ENCODE assay signal across 9 mouse cellular contexts in genomic region chr11:75421375-75422012, GRCm38 (mm10). TPM values are rescaled to one million over a fixed set of nuclear protein-coding genes. Genes with fewer than 3 reads are reported as not detected.
DNase-seq lines count a peak whose midpoint lies in the region; ATAC-seq and TF ChIP-seq lines count a peak whose summit lies in the region.
"Had no signal": no experiment of that assay in that cellular context is flagged by ENCODE, and none has a peak within 500 bp of the region (broad histone marks: within the 10 kb centered on the region; RNA-seq: fewer than 3 reads in every experiment).

No protein-coding gene starts in this region.

- TF ChIP-seq CTCF in lung, embryonic 14.5 days (IDR thresholded peaks at IDR 0.05; ENCODE audit: low read depth): no peak
- no peak for TF ChIP-seq CTCF in lung, adult 2 months (IDR thresholded peaks at IDR 0.05; ENCODE audit: insufficient read depth, low read length)

- H3K4me1 ChIP-seq in lung, embryonic 14.5 days (ENCODE audit: insufficient read depth): no peaks in the 10 kb centered on the region; the same call in 1 of the 2 replicates
- H3K4me1 ChIP-seq in lung, adult 2 months (ENCODE audit: control insufficient read depth, insufficient read depth, low read length): no peaks in the 10 kb centered on the region
- H3K4me1 ChIP-seq in embryonic facial prominence, embryonic 14.5 days (ENCODE audit: control insufficient read depth, insufficient read depth, low read length): peaks cover 25% of the 10 kb centered on the region
- H3K4me1 ChIP-seq in intestine, embryonic 14.5 days (replicated peaks; ENCODE audit: control insufficient read depth, insufficient read depth, low read length): peaks cover 8% of the 10 kb centered on the region; the same call in 1 of the 2 replicates
- H3K4me1 ChIP-seq in neural tube, embryonic 15.5 days: no peaks in the 10 kb centered on the region

- H3K27me3 ChIP-seq in lung, embryonic 14.5 days (ENCODE audit: insufficient read depth, low read length): no peaks in the 10 kb centered on the region
- no peaks in the 10 kb centered on the region for H3K27me3 ChIP-seq in embryonic facial prominence, embryonic 14.5 days (replicated peaks; ENCODE audit: control insufficient read depth, insufficient read depth, low read length)
- H3K27me3 ChIP-seq in intestine, embryonic 14.5 days (replicated peaks; ENCODE audit: control insufficient read depth, insufficient read depth, low read length): no peaks in the 10 kb centered on the region
- no peaks in the 10 kb centered on the region for H3K27me3 ChIP-seq in neural tube, embryonic 15.5 days (replicated peaks)

- H3K9ac ChIP-seq in lung, embryonic 14.5 days: peak overlapping the region; percentile 43
- peak overlapping the region; percentile 67 for H3K9ac ChIP-seq in embryonic facial prominence, embryonic 14.5 days (ENCODE audit: low read depth, low read length)
- H3K9ac ChIP-seq in intestine, embryonic 14.5 days (ENCODE audit: low read length): peak overlapping the region; percentile 37
- no peak overlapping the region for H3K9ac ChIP-seq in neural tube, embryonic 15.5 days (replicated peaks)

- DNase-seq in lung, embryonic 14.5 days: peak; percentile 13
- no peak for DNase-seq in lung, adult 2 months
- DNase-seq in embryonic facial prominence, embryonic 14.5 days (ENCODE audit: low spot score): peak; percentile 83
- DNase-seq in intestine, embryonic 14.5 days (ENCODE audit: low spot score): no peak
- DNase-seq in left cerebral cortex, postnatal 4 days: no peak
- DNase-seq in left cerebral cortex, postnatal 25 days (ENCODE audit: low spot score in 2 of 2): no peak
- no peak for DNase-seq in kidney, adult 18-20 months
- DNase-seq: lung, postnatal 14 days had no signal

- TF ChIP-seq POLR2A in lung, adult 2 months (IDR thresholded peaks at IDR 0.05; ENCODE audit: borderline replicate concordance, extremely low read depth, low read depth, low read length): no peak

- WGBS in lung, embryonic 14.5 days: 47% methylated on average over 6 of the region's 6 CpGs
- WGBS in lung, adult 2 months: 60% methylated on average over 6 of the region's 6 CpGs
- WGBS in embryonic facial prominence, embryonic 14.5 days: 21% methylated on average over 6 of the region's 6 CpGs
- 42% methylated on average over 6 of the region's 6 CpGs for WGBS in intestine, embryonic 14.5 days
- 49% methylated on average over 6 of the region's 6 CpGs for WGBS in neural tube, embryonic 15.5 days

- H3K4me3 ChIP-seq in lung, embryonic 14.5 days (ENCODE audit: low read depth, low read length): peak overlapping the region; percentile 34
- H3K4me3 ChIP-seq in lung, adult 2 months (replicated peaks; ENCODE audit: extremely low read depth, low read depth, low read length): no peak overlapping the region
- H3K4me3 ChIP-seq in embryonic facial prominence, embryonic 14.5 days (ENCODE audit: low read depth, low read length): peak overlapping the region; percentile 52
- peak overlapping the region; percentile 31 for H3K4me3 ChIP-seq in intestine, embryonic 14.5 days (ENCODE audit: low read depth, low read length)
- peak overlapping the region; percentile 20 for H3K4me3 ChIP-seq in neural tube, embryonic 15.5 days (replicated peaks)

- intact Hi-C loops in left cerebral cortex, postnatal 4 days (cut with DNase I): no loop called here
- intact Hi-C loops in left cerebral cortex, postnatal 25 days (cut with DNase I): no loop called here

- H3K9me3 ChIP-seq in lung, embryonic 14.5 days (ENCODE audit: low read depth, low read length): no peaks in the 10 kb centered on the region
- no peaks in the 10 kb centered on the region for H3K9me3 ChIP-seq in embryonic facial prominence, embryonic 14.5 days (ENCODE audit: control insufficient read depth, low read length)
- no peaks in the 10 kb centered on the region for H3K9me3 ChIP-seq in intestine, embryonic 14.5 days (ENCODE audit: control insufficient read depth, low read length)
- no peaks in the 10 kb centered on the region for H3K9me3 ChIP-seq in neural tube, embryonic 15.5 days (replicated peaks)

- H3K36me3 ChIP-seq in lung, embryonic 14.5 days (ENCODE audit: insufficient read depth): no peaks in the 10 kb centered on the region
- H3K36me3 ChIP-seq in embryonic facial prominence, embryonic 14.5 days (ENCODE audit: control insufficient read depth, insufficient read depth, low read length): no peaks in the 10 kb centered on the region
- H3K36me3 ChIP-seq in intestine, embryonic 14.5 days (ENCODE audit: control insufficient read depth, insufficient read depth, low read length): no peaks in the 10 kb centered on the region
- no peaks in the 10 kb centered on the region for H3K36me3 ChIP-seq in neural tube, embryonic 15.5 days

- peak overlapping the region; percentile 59 for H3K4me2 ChIP-seq in lung, embryonic 14.5 days
- H3K4me2 ChIP-seq in embryonic facial prominence, embryonic 14.5 days (ENCODE audit: low read depth, low read length): peak overlapping the region; percentile 63
- H3K4me2 ChIP-seq in intestine, embryonic 14.5 days (ENCODE audit: low read length): peak overlapping the region; percentile 48
- peak overlapping the region; percentile 27; the same call in 1 of the 2 replicates for H3K4me2 ChIP-seq in neural tube, embryonic 15.5 days

- no peak overlapping the region for H3K27ac ChIP-seq in lung, embryonic 14.5 days (ENCODE audit: low read depth)
- H3K27ac ChIP-seq in embryonic facial prominence, embryonic 14.5 days (replicated peaks; ENCODE audit: low read depth, low read length): peak overlapping the region; percentile 79
- H3K27ac ChIP-seq in intestine, embryonic 14.5 days (ENCODE audit: low read depth): no peak overlapping the region
- H3K27ac ChIP-seq in neural tube, embryonic 15.5 days (replicated peaks): no peak overlapping the region

- peak; percentile 38; the same call in 1 of the 2 replicates for ATAC-seq in lung, embryonic 14.5 days (ENCODE audit: insufficient read depth)
- ATAC-seq in embryonic facial prominence, embryonic 14.5 days (ENCODE audit: low read depth): peak; percentile 77
- 0 out of 2 replicates have a peak, but pooled peaks have one; percentile 40 for ATAC-seq in intestine, embryonic 14.5 days (replicated peaks; ENCODE audit: low FRiP score, low TSS enrichment, low read depth)
- no peak for ATAC-seq in neural tube, embryonic 15.5 days (ENCODE audit: low FRiP score)

RNA-seq across cellular contexts. Expression of gene Serpinf1, which starts 1.0 kb away (rescaled TPM):
- polyA plus RNA-seq in lung, embryonic 14.5 days (2014; fragmentation: Nextera tagmentation; extraction: Ambion mirVana): 41.7 and 44.6 TPM in 2 replicates
- polyA plus RNA-seq in lung, adult 2 months (2012; rRNA removed): 96.0 and 110 TPM in 2 replicates
- 354 and 373 TPM in 2 replicates for polyA plus RNA-seq in embryonic facial prominence, embryonic 14.5 days (2014; fragmentation: Nextera tagmentation; extraction: Ambion mirVana)
- polyA plus RNA-seq in intestine, embryonic 14.5 days (2014; fragmentation: Nextera tagmentation; extraction: Ambion mirVana): 42.0 and 47.1 TPM in 2 replicates
- 63.4 and 69.1 TPM in 2 replicates for polyA plus RNA-seq in neural tube, embryonic 15.5 days (2015; fragmentation: Nextera tagmentation; extraction: Ambion mirVana)
- total RNA-seq in left cerebral cortex, postnatal 4 days (2021): 10 to 100 TPM; 15.1 to 19.9 TPM
- total RNA-seq in left cerebral cortex, postnatal 25 days (2021): 10 to 100 TPM; 16.7 to 17.3 TPM

RNA-seq across cellular contexts. Expression of gene Serpinf2, which starts 17.9 kb away (rescaled TPM):
- polyA plus RNA-seq in lung, embryonic 14.5 days (2014; fragmentation: Nextera tagmentation; extraction: Ambion mirVana): 0.24 TPM in 1 of 2 replicates, not detected in the other
- 0.60 and 0.82 TPM in 2 replicates for polyA plus RNA-seq in lung, adult 2 months (2012; rRNA removed)
- not detected in 2 replicates for polyA plus RNA-seq in embryonic facial prominence, embryonic 14.5 days (2014; fragmentation: Nextera tagmentation; extraction: Ambion mirVana)
- 6.8 and 8.4 TPM in 2 replicates for polyA plus RNA-seq in intestine, embryonic 14.5 days (2014; fragmentation: Nextera tagmentation; extraction: Ambion mirVana)
- polyA plus RNA-seq in neural tube, embryonic 15.5 days (2015; fragmentation: Nextera tagmentation; extraction: Ambion mirVana): 0.33 and 1.6 TPM in 2 replicates
- under 1 TPM in 1 of 2 experiments, not detected in 1; 0.26 TPM for total RNA-seq in left cerebral cortex, postnatal 4 days (2021)
- not detected for total RNA-seq in left cerebral cortex, postnatal 25 days (2021)

RNA-seq across cellular contexts. Expression of gene Wdr81, which starts 33.0 kb away (rescaled TPM):
- polyA plus RNA-seq in lung, embryonic 14.5 days (2014; fragmentation: Nextera tagmentation; extraction: Ambion mirVana): 4.1 and 4.6 TPM in 2 replicates
- 27.9 and 29.9 TPM in 2 replicates for polyA plus RNA-seq in lung, adult 2 months (2012; rRNA removed)
- polyA plus RNA-seq in embryonic facial prominence, embryonic 14.5 days (2014; fragmentation: Nextera tagmentation; extraction: Ambion mirVana): 5.7 and 7.0 TPM in 2 replicates
- polyA plus RNA-seq in intestine, embryonic 14.5 days (2014; fragmentation: Nextera tagmentation; extraction: Ambion mirVana): 4.7 and 5.9 TPM in 2 replicates
- 6.3 and 6.6 TPM in 2 replicates for polyA plus RNA-seq in neural tube, embryonic 15.5 days (2015; fragmentation: Nextera tagmentation; extraction: Ambion mirVana)
- 10 to 100 TPM; 17.6 to 19.1 TPM for total RNA-seq in left cerebral cortex, postnatal 4 days (2021)
- total RNA-seq in left cerebral cortex, postnatal 25 days (2021): 10 to 100 TPM; 17.4 to 18.7 TPM

RNA-seq across cellular contexts. Expression of gene Tlcd2, which starts 40.0 kb away (rescaled TPM):
- polyA plus RNA-seq in lung, embryonic 14.5 days (2014; fragmentation: Nextera tagmentation; extraction: Ambion mirVana): 18.0 and 24.2 TPM in 2 replicates
- 15.3 and 29.6 TPM in 2 replicates for polyA plus RNA-seq in lung, adult 2 months (2012; rRNA removed)
- polyA plus RNA-seq in embryonic facial prominence, embryonic 14.5 days (2014; fragmentation: Nextera tagmentation; extraction: Ambion mirVana): 19.1 and 22.7 TPM in 2 replicates
- polyA plus RNA-seq in intestine, embryonic 14.5 days (2014; fragmentation: Nextera tagmentation; extraction: Ambion mirVana): 22.4 and 23.1 TPM in 2 replicates
- 2.4 and 8.5 TPM in 2 replicates for polyA plus RNA-seq in neural tube, embryonic 15.5 days (2015; fragmentation: Nextera tagmentation; extraction: Ambion mirVana)
- under 1 TPM; 0.80 to 0.95 TPM for total RNA-seq in left cerebral cortex, postnatal 4 days (2021)
- under 1 TPM; 0.69 to 0.80 TPM for total RNA-seq in left cerebral cortex, postnatal 25 days (2021)

Comparison
In these comparisons a context has a peak if more than half of its experiments do, and no peak if none do; other contexts are left out.
1. DNase-seq: peak in lung, embryonic 14.5 days (single experiment) and embryonic facial prominence, embryonic 14.5 days (single experiment); none in lung, adult 2 months (single experiment), intestine, embryonic 14.5 days (single experiment), left cerebral cortex, postnatal 4 days (single experiment), left cerebral cortex, postnatal 25 days (0 of 2) and kidney, adult 18-20 months (single experiment).
2. Peak in every context shown above with its lines, with median percentiles within 50 percentile points of each other: H3K4me2 ChIP-seq.